Mouse (Mus musculus) embryonic fibroblast, embryonic 13.5 days (primary cell): ENCODE measurements at regions not wholly inside any gene's neighbourhood (a gene's known extent, or its start where the extent isn't known, plus 50 kb on each side); places are given as distances from the start of the nearest gene placed in this dataset.

Experiments used
- CTCF ChIP-seq: IDR thresholded peaks from 2 replicates; pipeline ENCODE4 v1.5.1; 2011; ENCODE audit warnings: mild to moderate bottlenecking, control low read depth, low read length, moderate library complexity, borderline replicate concordance; ENCODE audit not compliant: insufficient read depth
- POLR2A ChIP-seq: IDR thresholded peaks from 2 replicates; pipeline ENCODE4 v1.6.1; 2011; ENCODE audit warnings: low read depth, mild to moderate bottlenecking, control low read depth, low read length, moderate library complexity

GRCm38 (mm10) chr13:15094836-15095235 is 368.2 kb upstream of the Gli3 start:
- TF ChIP-seq CTCF, result no peak
- TF ChIP-seq POLR2A, result no peak
